Mouse (Mus musculus) activated CD4-positive, CD25-positive, alpha-beta regulatory T cell, adult 4 months (primary cell): ENCODE data around the gene Trap1. TPM values are rescaled to one million over a fixed set of nuclear protein-coding genes. Genes with fewer than 3 reads are reported as not detected.
A peak's percentile ranks its signal among the peaks of the same experiment; 100 is the strongest.
"Not testable (repeated sequence)": the region's sequence is repeated elsewhere in the genome, so short reads cannot be mapped to it uniquely, and the experiment has no call there.

Source experiments
- ATAC-seq: one replicate; pipeline ENCODE4 v1.8.0; 2017
- polyA plus RNA-seq, 2 experiments: library from polyadenylated mRNA; unstranded; fragments of 100-300 nt; shearing (Covaris generic); gene quantifications; one replicate each; pipeline ENCODE4 v1.2.1; 2017

The Trap1 gene
- 10 to 100 TPM; 59.4 to 74.5 TPM for polyA plus RNA-seq

DNA sequence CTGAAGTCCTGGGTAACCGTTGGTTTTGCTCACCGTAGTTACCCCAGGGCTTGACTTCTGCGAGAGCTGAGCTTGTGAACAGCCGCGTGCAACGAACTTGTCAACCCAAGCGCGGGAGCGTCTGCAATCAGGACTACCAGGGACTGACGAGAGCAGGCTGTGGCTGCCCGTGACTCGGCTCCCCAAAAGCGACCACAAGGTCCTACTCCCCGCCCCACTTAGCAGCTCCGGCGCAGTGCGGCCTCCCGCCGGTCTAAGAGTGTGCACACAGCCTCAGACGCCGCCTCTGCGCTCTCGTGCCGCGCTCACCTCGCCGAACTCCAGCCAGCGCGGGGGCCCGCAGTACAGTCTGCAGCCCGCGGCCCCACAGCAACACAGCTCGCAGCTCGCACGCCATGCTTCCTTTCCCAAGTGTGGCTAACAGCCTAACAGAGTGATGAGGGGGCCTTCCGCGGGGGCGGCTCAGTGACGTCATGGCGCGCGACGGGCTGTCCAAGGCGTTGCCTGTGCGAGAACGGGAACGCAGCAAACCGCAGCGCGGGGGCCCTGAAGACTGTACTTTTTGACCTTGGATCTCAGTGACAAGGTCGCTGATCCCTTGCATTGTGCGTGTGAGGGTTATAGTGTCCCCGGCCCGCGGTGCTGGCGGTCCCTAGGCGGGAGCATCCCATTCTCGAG is at the start of gene Trap1:
Gene Trap1, minus strand, starts transcription at position 444 of the 678 bp plus-strand sequence.
- ATAC-seq = peak; percentile 94

DNA sequence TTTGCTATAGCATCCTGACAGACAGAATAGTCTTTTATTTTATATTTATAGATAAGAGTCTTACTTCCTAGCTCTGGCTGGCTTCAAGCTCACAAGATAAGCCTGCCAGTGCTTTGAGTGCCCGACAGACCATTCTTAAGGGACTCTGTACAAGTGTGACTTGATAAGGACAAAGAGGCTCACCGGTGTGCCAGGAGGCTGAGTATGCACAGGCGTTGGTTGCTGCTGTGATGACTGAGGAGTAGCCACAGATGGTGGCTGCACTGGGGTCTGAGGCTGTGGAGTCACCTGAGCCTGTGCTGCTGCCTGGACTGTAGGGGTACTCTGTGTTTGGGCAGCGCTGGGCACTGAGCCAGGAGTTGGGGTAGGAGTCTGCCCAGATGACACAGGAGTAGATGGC is 39.4 kb upstream of the Trap1 start:
- ATAC-seq = no peak

DNA sequence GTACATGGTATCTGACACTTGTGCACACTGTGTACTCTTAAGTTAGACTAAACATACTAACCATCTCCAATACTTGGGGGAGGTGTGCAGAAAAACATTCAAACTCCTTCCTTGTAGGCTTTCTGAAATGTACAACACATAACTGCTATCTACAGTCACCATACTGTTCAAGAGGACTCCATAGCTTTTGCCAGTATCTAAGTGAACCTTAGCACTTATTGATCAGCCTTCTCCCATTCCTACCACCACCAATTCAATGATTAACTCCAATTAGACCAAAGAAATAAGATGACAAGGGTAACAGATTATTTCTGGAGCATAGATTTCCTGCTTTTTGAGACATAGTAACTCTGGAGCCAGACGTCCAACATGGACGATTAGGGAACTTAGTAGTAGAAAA is 22.7 kb upstream of the Trap1 start:
- ATAC-seq = no peak

DNA sequence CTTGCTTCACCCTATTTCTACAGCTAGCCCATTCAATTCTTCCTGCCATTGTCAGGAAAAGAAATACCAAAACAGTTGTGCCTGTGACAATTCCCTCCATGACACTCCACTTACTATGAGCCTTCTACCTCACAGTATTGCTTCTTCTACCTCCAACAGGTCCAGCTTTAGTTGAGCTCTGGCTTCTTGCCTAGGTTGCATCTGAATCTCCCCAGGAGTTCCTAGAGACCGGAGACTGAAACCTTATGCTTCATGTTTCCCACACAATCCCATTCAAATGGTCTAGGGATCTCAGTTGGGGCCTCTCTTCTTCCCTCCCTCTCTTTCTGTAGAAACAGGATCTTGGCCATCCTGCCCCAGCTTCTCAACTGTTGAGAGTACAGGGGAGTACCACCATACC is 19.9 kb upstream of the Trap1 start:
- no peak for ATAC-seq

DNA sequence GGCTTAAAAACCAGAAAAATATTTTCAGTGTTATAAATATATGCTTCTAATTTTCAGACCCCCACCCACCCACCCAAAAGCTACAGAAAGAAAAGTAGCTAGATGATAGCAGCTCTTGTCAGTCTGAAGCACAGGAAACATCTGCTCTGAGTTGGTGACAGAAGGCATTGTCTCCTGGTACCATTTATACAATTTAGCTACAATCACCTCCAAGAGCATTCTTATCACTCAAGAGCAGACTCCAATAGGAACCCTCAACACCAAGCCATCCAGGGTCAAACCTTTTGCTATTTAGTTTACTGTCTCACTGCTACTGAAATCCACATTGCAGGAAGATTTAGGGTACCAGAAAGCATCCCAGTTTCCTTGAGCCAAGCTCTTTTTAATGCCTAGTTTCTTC is 19.3 kb upstream of the Trap1 start:
- no peak for ATAC-seq

DNA sequence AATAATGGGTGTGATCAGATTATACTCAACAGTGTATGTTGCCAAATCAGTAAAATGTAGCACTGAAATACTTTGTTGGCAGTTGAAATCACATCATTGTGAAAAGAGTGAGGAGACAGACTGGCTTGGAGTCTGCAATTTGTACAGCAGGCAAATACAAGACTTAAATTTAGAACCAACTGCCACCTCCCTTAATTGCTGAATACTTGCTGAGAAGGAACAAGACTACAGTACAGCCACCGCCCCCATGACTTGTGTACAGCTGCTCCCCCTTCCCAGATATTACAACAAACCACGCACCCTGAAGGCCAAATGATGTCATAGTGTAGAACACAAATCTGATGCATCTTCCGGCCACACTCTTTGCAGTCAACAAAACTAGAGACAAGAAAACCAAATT is 18.5 kb upstream of the Trap1 start:
- ATAC-seq = no peak

DNA sequence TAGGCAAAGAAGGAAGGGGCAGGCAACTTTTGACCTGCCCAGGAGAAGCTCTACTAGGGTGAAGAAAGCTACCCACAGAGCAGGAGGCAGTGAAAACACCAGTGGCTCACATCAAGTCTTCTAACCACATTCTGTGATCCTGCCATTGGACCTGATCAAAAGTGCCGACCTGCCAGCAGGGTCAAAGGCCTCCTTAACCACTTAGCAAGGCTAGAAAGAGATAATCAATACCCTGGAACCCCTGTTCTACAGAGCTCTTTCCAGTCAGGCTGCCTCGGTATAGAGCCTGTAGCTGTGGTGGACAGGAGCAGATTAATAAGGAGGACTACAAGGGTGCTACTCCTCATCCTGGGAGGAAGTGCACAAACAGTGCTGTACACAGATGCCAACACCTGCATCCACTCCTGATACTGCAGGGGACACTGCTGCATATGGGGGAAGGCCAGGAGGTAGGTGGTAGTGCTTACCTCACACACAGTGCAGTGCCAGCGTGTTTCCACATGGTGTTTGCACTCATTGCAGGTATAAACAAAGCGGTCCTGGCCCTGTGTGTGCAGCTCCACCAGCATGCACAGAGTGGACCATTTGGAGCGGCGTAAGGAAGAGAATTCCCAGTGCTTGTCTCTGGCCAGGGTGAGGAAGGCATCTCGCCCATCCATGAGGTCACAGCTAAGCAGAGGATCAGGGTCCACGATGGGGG is 9.7 kb upstream of the Trap1 start:
- no peak for ATAC-seq

DNA sequence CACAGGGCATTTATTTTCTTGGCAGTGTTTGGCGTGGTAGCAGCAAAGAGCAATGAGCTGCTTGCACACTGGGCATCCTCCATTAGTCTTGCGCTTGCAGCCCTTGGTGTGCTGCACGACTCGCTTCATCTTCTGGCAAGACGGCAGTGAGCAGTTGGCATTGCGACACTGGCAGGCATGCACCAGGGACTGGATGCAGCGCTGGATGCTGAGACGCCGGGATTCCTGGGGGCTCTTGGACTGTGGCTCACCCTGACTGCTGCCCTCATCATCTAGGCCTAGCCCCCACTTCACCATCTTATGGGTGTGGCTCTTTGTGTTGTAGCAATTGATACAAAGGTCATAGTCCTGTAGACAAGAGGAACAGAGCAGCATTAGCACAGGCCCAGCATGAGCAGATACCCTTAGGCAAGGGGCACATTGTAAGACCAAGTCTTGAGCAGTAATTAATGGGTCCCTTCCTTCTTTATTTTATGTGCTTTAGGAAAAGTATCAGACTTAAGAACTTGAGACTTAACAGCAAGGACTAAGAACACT is 8.3 kb upstream of the Trap1 start:
- ATAC-seq = no peak

DNA sequence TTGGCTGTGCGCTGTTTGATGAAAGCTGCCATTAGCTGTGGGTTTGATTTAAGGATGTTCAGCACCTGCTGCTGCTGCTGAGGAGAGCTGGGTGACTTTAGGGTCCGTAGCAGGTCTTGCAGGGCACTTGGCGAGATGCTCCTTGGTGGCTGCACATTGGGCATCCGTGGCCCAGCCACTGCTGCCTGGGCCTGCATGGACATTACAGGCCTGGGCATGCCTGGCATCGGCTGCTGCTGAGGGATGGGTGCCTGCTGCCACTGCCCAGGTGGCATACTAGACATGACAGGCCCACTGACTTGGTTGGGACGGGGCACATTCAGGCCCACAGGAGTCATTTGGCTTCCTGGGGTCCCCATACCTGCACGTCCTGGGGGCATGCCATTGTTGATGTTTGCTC is 7.4 kb upstream of the Trap1 start:
- ATAC-seq = no peak

DNA sequence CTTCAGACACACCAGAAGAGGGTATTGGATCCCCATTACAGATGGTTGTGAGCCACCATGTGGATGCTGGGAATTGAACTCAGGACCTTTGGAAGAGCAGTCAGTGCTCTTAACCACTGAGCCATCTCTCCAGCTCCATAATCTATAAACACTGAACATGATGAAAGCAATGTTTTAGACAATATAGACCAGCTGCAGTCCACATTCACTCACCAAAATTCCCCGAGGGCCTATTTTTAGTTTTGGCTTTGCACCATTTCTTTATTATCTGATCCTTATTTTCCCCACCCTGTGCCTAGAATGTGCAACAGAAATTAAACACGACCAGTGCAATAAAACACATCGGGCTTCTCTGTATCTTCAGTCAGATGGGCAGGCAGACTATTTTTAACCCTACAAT is 2.8 kb upstream of the Trap1 start:
- ATAC-seq = not testable (repeated sequence)

DNA sequence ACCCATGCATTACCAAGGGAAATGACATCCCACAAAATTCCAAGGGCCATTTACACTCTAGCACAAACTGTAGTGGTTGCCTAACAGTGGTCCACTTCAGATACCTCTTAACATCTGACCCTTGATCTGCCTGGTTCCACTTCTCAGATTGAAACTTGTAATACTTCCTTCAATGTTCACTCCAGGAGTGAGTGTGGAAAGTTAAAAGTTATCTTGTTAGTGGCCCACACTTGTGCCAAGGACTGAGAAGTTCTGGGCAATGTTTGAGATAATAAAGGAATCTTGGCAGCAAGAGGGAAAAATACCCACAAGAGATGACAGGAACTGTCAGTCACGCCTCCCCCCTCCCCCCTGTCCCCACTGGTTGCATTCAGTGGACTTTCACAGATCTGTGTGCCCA is 2.0 kb upstream of the Trap1 start:
- no peak for ATAC-seq

DNA sequence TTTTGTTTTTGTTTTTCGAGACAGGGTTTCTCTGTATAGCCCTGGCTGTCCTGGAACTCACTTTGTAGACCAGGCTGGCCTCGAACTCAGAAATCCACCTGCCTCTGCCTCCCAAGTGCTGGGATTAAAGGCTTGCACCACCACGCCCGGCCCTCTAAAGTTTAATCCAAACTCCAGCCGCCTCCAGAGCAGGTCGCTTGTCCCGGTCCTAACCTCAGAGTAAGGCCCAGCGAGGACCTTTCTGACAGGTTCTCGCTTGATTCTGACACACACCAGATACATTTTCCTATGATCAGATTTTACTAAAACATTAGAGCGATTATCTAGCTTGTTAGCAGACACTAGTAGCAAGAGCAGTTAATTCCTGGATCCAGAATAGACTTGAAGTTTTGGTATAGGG is 675 bp upstream of the Trap1 start:
- ATAC-seq = not testable (repeated sequence)

DNA sequence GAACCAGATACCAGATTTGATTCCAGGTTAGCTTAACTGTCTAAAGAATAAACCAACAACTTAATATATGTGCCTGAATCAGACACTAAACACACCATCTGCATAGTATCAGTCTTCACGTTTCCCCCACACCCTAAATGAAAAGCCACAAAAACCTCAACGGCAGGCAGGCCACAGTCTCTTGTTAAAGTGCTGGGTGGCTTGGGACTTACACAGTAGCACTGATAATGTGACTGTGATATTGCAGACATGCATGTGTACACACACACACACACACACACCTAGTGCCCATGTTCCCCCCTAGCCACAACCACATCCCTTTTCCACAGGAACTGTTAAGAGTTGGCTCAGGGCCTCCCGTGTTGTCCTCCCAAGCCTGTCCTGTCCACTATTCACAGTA is 2.8 kb downstream of the Trap1 start:
- ATAC-seq = no peak

DNA sequence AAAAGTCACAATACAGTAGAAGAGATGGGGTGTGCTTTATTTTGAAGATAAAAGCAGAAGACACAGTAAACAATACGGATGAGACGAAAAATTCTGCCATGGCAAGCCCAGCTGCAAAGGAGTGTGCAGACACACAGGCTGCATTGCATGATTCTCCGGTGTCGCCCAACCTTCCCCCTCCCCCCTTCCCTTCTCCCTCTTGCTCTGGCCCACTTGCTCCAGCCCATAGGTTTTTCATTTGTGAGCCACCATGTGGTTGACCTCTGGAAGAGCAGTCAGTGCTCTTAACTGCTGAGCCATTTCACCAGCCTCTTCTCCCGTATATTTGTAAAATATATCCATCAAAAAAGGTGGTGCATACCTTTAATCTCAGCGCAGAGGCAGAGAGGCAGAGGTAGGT is 3.3 kb downstream of the Trap1 start:
- ATAC-seq = no peak

DNA sequence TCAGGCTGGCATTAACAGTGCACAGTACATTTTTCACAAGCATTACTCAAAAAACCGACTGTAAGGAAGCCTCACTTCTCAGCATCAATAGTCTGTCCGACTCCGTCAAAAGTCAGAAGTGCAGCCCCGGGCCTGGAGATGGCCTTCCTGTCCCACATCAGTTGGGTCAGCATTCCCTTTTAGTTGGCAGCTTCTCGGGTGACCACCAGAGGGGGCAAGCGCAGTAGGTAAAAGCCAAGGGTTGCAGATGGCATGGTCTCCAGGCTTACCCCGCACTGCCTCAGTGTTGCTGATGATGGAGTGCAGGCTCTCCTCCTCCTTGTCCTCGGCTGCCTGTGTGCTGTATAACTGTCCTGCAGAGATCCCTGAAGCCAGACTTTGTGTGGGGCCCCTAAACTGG is 9.0 kb downstream of the Trap1 start:
- peak; percentile 54 for ATAC-seq

DNA sequence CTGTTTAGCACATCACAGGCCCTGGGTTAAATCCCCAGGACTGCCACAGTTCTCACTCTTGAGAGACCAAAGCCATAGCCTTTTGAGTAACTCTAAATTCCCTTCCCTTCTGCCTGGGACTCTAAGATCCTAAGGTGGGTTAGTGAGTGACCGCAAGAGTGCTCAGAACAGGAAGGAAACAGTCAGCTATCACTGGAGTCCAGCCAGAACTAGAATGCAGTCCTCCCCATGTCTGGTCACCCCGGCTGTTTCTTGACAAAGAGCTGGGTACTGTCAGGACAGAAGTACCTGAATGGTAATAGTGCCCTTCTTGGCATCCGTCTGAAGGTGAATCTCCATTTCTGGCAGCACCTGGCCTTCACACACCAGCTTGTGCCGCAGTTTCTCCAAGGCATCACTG is 12.7 kb downstream of the Trap1 start:
- no peak for ATAC-seq

DNA sequence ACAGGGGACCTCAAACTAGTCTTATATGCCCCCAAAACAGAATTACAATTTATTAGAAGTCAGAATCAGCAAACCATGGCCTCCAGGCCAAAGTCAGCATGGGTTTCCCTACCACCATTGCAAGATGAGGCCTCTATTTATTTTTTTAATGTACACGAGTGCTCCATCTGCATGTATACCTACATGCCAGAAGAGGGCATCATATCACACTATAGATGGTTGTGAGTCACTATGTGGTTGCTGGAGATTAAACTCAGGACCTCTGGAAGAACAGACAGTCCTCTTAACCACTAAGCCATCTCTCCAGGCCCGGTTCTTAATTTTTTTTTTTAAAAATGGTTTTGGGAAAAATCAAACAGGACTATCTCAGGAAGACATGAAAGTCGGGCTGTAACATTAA is 23.8 kb downstream of the Trap1 start:
- ATAC-seq = no peak

DNA sequence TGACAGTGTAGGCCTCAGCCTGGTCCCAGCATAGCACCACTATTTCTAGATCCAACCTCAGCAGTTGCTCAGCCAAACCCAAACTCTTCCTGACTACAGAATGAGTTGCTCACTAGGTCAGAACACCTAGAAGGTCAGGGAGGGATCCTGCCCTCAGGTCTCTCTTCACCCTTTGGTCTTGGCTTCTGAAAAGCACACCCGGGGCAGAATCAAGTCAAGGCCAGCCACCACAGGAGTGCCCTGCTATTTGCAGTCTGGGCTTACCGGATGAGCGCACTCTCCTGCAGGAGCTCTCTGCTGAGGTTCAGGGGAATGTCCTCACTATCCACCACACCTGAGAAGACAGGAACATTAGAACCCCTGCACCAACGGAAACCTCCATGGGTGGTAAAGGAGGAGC is 25.0 kb downstream of the Trap1 start:
- ATAC-seq = no peak

DNA sequence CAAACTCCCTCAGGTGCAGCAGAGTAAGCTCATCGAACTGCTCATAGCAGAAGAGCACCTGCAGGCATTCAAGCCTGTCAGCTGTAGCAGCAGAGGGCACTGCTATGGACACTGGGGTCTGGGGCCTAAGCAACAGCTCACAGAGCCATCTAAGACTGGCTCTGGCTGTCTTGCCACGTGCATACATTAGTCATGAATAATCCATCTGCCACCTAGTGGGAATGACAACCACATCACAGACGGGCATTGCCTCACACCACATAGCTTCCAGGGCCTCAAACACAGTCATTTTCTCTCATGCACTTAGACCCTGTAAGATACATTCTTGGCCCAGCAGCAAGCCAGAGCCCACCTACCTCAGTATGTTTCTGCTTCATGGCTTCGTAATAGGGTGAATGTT is 32.1 kb downstream of the Trap1 start:
- ATAC-seq = no peak

DNA sequence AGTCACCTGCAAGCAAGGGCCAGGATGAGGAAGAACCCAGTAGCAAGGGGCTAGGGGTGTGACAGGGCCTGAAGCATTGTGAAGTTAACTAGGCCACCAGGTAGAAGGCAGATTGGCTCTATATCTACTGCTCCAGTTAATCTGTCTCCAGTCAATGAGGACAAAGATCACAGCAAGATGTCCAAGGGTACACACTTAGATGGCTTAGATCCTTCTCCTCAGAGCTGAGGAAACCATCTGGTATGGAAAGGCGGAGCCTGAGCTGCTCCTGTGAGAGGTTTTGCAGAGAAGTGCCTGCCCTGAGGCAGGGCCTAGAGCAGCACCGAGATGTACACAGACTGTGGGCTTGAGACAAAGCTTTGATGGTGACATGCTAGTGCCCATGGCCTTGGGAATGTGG is 33.5 kb downstream of the Trap1 start:
- ATAC-seq = no peak

DNA sequence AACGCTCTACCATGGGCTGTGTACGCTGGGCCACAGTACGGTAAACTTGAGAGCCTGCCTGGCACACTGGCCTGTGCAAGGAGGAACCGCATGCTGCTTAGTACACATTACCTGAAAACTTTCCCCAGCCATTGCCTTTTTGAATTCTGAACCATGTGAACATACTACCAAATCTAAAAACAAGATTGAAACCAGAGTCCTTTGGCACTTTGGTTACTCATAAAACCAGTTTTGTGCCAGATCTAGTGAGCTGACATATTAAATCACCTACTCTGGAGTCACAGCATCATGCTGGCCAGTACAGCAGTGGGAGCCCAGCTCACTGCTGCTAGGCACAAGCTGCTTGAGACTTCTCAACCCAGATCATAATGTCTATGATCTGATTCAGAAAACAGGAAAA is 36.0 kb downstream of the Trap1 start:
- no peak for ATAC-seq

DNA sequence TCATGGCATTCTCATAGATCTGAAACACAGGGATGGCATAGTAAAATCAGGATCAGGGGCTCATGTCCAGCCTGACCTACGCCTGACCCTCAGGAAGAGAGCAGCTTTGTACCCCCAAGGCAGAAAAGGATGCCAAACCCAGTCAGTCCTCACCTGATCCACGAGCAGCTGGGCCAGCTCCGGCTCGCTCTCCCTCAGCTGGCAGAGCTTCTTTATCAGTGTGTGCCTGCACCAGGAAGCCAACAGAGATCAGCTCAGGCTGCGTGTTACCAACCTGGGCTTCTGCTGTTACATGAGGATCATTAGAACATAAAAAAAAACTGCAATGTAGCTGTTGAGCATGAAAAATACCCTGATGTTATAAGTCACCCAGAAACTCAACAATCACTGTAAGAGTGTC is 37.4 kb downstream of the Trap1 start:
- ATAC-seq = no peak

DNA sequence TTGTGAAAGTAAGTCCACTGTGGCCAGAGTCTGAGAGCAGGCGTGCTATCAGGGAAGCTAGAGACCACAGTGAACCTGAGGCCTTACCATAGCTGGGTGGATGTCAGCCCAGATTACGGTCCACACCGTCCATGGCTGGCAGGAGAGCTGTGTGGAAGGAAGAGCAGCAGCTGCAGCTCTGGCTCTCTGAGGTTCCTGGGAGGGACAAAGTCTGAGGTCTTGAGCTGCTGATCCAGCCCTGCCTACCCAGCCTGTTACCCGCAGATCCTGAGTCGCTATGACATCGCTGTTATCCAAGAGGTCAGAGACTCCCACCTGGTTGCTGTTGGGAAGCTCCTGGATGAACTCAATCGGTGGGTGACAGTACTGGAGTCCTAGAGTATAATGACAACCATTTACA is 39.9 kb downstream of the Trap1 start:
- no peak for ATAC-seq

DNA sequence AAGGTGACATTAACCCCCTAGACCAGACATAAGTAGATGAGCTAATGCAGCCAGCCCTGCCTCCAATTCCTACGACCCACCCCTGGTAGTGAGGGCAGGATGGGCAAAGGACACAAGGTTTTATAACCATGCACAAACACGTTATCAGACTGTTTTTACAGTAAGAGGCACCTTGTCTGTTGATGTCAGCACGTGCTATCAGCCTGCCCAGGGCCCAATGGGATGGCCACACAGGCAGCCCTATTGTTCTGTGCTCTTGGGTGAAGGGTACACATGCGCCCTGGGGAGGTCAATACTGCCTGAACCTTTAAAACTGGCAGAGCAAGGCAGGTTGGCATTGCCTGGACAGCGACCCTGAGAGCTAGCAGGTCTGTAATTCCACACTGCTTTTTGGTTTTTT is 40.8 kb downstream of the Trap1 start, which contains the start of gene Dnase1:
Gene Dnase1, plus strand, starts transcription at position 136 of the 400 bp plus-strand sequence.
- ATAC-seq = no peak
